Mouse (Mus musculus) left cerebral cortex, adult 8-10 months (tissue): ENCODE measurements around the gene Clstn2. TPM values are rescaled to one million over a fixed set of nuclear protein-coding genes. Genes with fewer than 3 reads are reported as not detected.

Experiments used
- DNase-seq, 2 experiments: peaks; one replicate each; pipeline ENCODE4 v3.0.0; 2022; ENCODE audit warnings: low spot score in 2 of 2
- total RNA-seq, 4 experiments: library from RNA; stranded (reverse); gene quantifications; 2 replicates each; pipeline ENCODE4 v1.2.4; 2022

The Clstn2 gene
- total RNA-seq, 4 experiments from 2014 or later: 66.8 to 74.5 (median 71.9) TPM

DNA sequence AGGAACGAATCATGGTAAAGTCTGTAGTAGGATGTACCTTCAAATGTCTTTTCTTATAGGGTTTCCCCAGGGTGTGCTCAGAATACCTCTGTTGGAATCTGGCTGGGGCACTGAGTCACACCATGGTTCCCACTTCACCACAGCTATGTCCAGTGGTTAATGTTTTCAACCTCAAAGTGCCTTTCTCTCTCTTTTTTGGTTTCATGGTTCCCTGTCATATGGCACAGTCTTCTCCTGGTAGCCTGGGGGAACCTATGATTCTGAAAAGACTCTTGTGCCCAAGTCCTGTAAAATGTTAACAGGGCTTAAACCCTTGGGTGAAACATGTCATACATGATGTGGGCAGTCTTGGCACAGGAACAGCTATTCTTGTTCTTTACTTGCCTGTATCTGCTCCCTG lies 551.8 kb downstream of the Clstn2 start:
- no peak for DNase-seq

DNA sequence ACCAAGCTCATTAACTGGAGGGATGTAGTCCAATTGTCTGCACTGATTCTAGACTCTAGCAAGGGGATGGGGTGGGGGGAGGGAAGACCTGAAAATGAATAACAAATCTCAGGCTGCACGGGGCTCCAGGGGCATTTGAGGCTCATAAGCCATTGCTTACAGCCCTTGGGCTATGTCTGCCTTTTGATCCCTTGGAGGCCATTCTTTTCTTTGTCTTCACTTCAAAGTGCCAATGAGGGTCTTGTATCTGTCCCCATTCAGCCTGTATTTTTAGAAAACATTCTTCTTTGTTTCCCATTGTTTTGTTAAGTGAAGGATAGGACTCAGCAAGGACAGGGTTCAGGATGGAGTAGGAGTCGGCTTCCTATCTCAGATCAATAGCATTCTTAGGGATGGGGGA lies 556.0 kb downstream of the Clstn2 start:
- DNase-seq: no peak

DNA sequence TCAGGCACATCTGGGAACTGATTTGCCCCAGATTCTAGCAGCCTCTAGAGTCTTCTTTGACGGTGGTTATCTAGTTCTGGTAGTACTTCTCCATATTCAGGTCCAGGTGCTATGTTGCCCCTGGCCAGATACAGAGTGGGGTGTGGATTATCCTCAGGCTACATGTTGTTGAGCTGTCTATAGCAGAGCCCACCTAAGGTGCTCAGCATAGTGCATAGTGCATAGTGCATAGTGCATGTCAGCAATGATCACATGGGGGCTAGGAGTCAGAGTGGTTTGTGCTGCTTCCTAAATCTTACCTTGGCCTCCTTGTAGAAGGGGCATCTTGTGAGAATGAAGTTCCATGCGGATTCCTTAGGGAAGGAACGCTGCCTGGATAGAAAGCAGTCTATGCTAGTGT lies 556.5 kb downstream of the Clstn2 start:
- DNase-seq: no peak

DNA sequence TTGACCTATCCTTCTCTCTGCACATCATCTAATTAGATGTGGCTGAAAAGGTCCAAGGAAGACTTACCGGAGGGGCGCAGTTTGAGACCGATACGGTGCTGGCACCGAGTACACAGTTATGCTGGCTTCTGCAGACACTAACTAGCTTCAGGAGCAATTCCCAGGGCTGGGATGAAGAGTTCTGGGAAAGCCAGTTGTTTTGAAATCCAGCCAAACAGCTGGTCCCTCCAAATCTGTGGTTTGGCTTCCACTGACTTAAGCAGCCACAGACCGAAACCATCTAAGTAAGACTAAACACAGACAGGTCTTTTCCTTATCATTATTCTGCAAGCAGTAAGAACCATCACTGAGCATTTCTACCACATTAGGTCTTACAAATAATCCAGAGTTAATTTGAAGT lies 558.1 kb downstream of the Clstn2 start:
- no peak for DNase-seq

DNA sequence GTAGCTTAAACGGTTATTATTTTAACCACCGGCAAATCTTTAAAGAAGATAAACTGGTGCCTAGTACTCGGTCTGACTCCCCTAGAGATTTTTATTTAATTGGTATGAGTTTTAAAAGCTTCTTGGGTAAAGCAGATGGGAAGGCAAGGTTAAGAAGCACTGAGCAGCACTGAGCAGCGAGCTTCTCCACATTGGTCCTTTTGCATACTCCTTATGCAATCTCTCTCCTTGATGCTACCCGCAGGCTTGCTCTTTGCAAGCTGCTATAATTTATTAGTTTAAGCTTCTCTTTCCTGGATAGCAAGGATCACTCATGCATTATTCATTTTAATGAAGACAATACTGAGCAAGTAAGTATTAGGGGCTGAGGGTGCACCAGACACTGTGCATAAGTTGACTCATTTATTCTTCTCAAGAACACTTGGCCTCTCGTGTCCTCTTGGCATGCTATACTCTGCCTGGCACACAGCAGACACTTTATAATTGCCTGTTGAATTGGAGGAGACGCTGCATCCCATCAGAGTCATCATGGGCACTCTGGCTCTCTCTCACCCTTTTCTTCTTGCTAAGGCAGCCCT lies 561.9 kb downstream of the Clstn2 start:
- no peak for DNase-seq

DNA sequence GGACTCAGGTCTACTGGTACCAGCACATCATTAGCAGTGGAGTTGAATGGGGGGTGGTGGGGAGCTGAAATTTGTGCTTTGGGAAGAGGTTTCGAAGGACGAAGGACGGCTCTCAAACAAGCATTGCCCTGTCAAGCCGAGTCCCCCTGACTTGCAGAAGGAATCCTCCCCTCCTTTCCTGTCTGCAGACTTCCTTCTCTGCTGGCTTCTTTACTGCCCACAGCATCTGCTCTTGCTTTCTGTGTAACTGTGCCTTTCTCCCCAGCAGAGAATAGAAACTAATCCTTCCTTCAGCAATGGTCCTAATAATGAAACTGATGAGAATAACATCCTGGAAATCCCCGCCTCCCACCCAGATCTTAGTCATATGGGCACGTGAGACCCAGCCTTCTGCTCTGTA lies 572.5 kb downstream of the Clstn2 start:
- DNase-seq: no peak

DNA sequence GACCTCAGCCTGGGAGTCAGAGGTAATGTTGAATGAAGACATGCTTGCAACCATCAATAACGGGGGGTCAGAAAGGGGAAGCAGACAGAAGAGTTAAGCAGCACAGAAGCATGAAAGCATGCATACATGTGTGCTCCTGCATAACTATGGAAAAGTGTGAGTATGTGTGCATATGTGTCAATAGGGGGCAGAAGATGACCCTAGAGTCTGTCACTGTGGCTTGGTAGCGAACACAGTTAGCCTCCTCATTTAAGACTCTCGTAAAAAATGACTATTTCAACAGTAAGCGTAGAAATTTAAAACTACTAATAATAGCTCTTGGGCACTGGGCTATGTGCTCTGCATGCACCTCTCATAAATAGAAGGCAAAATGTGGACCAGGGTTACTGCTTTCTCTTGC lies 573.2 kb downstream of the Clstn2 start:
- no peak for DNase-seq

DNA sequence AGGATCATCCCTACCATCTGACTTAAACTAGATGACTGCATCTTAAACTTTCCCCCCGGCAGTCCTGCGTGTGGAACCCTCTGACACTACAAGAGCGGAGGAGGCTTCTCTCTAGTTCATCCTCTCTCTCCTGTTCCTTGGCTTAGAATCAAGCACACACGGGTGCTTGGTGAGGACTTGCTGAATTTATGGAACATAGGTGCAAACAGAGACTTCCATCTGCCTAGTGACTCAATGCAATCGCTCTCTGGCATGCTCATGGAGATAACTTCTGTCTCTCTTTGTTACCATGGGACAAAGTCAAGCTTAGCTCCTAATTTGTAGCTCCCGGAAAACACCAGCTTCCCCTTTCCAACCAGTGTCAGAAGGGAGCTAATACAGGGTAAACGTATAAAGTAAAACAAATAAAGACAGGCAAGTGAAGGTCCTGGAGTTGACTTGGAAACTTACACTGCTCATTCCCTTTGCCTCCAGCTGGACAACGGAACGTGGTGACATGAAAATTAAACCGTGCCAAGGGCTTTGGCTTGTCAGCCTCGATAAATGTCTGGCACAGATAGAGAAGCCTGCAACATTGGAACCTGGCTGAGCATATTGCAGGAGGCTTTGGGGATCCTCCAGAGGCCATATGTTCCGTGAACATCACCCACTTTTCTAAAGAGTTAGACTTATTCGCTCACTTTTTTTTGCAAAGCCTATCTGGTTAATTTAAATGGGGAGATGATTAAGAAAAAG lies 583.5 kb downstream of the Clstn2 start:
- DNase-seq: peak in 1 of 2 experiments; percentile 39

DNA sequence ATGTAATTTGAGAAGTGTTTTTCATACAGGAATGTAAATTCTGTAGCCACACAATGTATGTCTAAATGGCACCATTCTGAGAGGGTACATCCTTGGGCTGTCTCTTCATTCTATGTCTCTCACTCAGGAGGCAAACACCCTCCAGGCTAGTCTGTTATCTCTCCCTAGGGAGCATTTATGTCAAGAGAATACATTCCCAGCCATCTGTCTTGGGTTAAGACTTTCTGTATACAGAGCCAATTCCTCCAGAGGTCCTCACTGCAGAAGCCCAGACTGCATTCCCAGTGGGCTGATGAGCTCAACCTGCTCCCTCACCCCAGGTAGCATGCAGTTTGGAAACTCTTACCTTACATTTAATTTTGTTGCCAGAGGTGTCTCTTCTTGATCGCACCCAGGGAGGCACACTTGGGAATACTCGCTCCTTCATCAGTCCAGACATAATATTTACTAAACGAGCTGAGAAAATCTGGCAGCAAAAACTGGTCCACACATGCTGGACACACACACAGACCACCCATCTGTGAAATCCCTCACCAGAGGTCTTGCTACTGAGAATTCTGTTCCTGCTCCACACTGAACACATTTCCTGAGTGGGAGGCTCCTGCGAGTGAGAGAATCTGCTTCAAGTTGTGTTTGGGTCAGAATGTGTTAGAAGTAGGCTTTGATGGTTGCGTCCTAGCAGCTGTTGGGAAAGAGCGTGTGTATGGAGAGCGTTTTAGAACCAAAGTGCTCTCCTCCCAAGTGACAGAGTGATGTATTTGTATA lies 592.9 kb downstream of the Clstn2 start:
- DNase-seq: no peak

DNA sequence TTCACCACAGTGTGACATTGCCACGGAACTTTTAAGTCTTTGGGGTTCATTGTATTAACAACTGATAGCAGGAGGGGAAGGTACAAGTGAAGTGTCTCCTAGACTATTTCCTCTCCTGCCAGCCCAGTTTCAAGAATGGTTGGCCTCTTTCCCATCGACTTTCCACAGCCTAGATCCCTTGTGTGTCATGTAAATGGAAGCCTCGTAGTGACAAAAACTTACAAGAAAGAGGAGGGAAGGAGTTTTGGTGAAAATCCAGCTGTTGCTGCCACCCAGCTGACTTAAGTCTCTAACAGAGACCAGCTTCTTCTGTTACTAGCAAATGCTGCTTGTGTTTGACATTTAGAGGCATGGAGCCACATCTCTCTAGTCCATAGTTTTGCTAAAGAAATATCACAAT lies 598.3 kb downstream of the Clstn2 start:
- DNase-seq: no peak

DNA sequence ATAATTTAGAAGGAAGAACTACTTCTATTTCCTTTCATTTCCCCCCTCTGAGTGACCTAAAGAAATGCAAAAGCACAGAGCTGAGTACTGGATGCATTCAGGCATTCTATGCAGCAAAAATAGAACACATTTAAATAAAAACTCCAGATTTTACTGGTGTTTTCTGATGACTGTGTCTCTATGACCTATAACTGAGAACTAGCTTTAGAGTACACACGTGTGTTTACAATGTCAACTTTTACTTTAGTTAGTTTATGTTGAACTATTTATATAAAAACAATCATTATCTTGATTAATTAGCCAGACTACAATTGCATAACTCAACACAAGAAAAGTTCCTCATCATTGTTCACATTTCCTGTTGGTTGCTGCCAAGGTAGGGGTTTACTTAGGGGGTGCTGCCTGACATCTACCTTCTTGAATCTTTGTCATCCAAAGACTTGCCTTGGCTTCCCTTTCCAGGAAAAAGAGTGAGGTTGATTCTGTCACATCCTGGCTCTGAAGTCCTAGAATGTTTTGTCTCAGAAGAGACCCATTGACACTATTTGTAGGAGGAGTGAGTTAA lies 603.0 kb downstream of the Clstn2 start:
- no peak for DNase-seq

DNA sequence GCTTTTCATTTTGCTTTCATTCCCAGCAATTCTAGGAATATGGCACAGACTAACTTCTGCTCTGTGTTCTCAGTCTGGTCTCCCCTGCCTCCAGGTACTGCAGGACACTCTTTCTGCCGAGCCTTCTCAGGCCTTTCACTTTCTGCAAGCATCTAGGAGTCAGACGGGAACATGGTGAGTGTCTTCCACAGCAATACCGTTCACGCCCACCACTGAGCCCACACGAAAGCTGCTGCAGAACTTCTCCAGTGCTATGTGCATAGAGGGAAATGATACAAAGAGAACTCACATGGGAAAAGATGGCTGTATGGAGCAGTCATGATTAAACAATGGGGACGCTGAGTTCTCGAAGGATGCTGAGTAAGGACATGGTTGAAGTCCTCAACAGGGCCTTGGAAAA lies 604.9 kb downstream of the Clstn2 start:
- peak; percentile 25 to 80 for DNase-seq

DNA sequence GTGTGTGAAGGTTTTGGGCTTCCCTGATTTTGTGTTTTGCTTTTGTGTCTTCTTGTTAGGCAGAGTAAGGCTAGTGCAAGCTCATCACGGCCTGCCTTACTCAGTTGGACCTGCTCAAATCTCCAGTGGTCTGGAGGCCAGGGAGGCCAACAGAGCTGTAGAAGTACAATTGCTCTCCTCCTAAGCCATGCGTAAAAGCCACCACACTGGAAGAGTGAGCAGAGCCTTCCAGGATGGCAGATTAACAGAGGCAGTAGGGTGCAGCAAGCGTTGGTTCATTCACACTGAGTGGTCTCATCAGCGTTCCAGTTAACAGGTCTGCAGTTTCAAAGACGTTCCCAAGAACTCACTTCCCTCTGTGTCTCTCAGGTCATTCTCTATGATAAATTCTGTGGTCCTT lies 612.1 kb downstream of the Clstn2 start:
- DNase-seq: no peak

DNA sequence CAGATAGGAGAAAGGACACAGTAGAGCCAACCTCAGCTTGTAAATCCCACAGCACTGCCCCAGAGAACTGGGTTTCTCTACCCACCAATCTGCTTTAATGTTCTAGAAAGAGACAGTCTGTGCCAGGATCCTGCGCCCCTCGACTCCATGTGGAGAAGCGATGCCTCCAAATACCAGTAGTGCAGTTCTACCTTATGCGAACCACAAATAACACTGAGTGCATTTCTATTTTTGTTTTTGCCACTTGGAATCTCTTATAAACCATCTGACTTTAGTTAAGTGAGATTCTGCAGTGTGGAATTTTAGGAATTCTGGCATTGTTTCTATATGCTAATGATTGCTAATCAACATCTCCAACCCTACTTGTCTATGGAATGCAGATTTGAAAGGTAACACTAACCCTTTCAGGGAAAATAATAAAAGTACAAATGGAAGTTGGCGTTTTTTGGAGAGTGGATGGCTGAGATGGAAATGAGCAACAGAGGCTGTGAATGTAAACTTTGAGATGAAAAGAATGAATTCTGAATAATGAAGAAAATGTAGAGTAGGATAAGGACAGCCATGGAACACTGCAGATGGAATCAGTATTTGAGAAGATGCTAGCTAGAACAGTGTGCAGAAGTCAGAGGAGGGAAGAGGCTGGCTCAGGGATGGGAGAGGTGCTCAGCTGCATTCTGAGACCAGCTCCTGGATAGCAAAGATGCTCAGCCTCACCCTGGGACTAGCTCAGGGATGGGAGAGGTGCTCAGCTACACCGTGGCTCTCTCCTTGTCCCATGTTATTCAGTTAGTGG lies 617.9 kb downstream of the Clstn2 start:
- no peak for DNase-seq

DNA sequence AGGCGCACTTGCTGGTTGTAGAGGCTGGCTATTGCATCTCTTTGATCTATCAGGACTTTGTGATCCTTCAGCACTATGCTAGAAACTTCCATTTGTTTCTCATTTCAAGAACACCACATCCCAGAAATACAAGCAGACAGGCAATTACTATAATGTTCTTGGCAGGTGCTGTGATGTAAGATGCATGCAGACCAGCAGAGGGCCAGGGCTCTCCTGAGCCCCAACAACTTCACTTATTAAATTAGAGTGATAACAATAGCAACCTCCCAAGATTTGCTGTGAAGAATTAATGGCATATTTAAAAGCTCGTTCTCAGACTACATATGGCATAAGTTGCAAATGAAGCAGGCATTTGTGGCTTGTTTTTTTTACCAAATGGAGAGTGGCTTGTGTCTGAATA lies 624.8 kb downstream of the Clstn2 start:
- DNase-seq: no peak
